Mouse (Mus musculus) naive thymus-derived CD4-positive, alpha-beta T cell, adult 2 months (primary cell): Measurements from ENCODE around the gene Ssxb8.
"Not testable (repeated sequence)": the region's sequence is repeated elsewhere in the genome, so short reads cannot be mapped to it uniquely, and the experiment has no call there.

Source experiments
- DNase-seq: peaks from one replicate; pipeline ENCODE4 v3.0.0-alpha.2; 2011; ENCODE audit warnings: low read depth

Ssxb8 gene

GRCm38 (mm10) chrX:8690744-8691143, at the start of gene Ssxb8:
Ssxb8 (minus strand) TSS chrX:8690844.
- DNase-seq = not testable (repeated sequence)

DNA sequence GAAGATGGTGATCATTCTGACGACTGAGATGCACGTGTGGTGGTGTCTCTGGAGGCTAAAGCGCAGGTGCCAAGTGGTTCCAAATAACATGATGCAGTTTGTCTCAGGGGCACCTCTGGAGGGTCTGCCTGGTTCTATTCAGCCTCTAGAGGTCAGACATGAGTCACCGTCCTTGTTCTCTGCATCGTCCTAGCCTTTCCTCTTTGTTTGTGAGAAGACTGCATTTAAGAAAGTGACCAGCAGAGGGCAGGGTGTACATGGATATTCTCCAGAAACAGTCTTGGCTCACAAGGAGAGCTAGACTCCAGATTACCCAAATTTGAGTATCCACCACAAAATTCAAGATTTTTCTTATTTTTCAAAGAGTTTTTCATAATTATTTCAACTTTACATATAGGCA, 42.3 kb upstream of the Ssxb8 start:
- DNase-seq = no peak

DNA sequence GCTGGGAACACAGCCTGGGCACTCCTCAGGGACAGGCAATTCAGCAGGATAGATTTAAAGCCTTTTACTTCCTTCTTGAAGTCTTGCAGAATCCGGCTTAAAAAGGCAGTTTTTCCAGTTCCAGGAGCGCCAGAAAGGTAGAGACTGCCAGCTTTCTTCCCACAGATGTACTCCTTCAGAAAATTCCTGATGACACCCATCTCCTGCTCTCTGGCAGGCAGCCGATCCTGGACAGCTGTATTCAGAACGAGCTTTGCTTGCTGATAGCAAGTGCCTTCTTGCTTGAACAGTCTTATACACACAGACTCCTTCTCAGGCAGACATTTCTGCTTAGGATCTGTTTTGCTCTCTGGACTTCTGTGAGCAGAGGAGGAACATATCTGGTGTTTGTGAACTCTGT, 27.6 kb downstream of the Ssxb8 start:
- DNase-seq = no peak
